Mouse (Mus musculus): ENCODE measurements around the gene Kifap3. TPM values are rescaled to one million over a fixed set of nuclear protein-coding genes. Genes with fewer than 3 reads are reported as not detected.

The Kifap3 gene
- total RNA-seq, 2 experiments from 2014 or later: 261 to 274 TPM

DNA sequence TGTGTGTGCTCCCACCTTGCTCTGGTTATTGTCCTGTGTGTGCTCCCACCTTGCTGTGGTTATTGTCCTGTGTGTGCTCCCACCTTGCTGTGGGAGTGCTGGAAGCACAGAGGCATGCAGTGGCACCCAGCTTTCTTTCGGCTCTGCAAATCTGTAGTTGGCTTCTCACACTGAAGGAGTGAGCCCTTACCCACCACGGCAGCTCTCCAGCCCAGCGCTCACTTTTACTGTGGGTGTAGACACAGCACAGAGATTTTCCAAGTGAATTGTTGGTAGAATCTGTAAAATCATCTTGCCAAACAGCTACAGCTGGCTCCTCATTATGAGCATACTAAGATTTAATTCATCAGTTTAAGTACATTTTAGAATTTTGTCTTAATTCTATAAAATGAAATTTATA lies 93.8 kb downstream of the Kifap3 start:
- intact Hi-C loops (cut with DNase I): no loop called here

DNA sequence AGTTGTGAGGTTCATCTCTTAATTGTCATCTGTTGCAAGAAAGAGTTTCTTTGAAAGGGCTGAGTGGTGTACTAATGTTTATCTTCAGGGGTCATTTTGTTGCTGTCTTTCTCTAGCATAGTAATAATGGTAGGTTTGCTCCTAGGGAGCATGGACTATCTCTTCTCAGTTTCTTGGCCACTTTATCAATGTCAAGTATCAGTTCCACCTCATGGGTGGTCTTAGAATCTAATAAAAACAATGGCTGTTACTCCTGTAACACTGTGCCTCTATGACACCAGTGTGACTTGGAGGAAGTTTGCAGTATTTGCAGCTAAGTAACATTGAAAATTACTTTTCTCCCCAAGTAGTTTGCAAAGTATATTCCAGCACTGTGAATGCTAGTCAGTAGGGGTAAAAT lies 110.2 kb downstream of the Kifap3 start:
- intact Hi-C loops (cut with DNase I): no loop called here
- no peak for DNase-seq (ENCODE audit: extremely low spot score in 1 of 2, low spot score in 2 of 2)

More for the DNA sequence above, 93.8 kb downstream of the Kifap3 start:
- no peak for DNase-seq (ENCODE audit: extremely low spot score in 1 of 2, low spot score in 2 of 2)

DNA sequence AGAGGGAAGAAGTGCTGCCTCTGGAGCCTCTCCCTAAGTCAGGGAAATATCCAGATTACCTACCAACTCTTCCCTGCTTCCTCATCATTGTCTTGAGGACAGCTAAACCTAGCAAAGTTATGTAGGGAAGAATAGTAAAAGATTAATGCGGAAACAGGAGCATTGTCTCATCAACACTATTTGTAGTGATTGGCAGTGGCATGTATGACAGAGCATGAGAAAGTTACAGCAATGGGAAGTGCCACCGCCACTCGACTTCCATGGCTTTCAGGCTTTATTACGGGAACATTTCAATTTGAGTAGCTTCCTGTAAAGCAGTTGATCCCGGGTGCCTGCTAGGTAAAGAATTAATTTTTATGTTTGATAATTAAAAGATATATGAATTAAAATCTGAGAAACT lies 113.9 kb downstream of the Kifap3 start:
- intact Hi-C loops (cut with DNase I): no loop called here

DNA sequence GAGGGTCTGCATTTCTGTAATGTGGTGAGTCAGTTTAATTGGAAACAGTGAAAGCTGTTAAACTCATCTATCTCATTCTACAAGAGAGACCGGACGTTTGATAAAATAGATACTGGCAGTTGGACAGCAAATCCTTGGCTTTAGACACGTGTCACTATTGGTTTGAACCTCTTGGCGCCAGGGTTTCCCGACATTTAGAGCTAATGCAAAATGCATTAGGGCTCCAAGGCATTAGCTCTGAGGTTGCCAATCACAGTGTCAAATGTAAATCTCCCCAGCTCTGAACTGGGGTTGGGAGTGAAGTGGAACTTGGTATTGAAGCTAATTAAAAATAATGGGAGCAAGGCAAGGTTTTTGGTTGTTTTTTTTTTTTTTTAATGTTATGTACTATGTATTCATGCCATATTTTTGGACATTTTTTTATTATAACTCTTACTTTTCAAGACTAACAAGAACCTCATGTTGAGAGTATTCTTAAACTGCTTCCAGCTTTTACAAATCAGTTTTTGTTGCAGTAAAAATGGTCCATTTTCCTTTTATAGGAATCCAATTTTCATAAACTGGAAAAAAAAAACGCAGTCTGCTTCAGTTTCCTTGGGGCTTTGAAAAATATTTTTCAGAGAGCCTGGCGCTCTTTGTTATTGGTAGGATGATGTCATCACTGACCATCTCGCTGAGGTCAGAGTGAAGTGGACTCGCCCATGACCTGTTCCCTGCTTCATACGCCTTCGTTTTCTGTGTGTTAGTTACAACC lies 114.6 kb downstream of the Kifap3 start:
- DNase-seq (ENCODE audit: extremely low spot score in 1 of 2, low spot score in 2 of 2): no peak
- intact Hi-C loops (cut with DNase I): no loop called here

More for the DNA sequence above, 113.9 kb downstream of the Kifap3 start:
- DNase-seq (ENCODE audit: extremely low spot score in 1 of 2, low spot score in 2 of 2): no peak

DNA sequence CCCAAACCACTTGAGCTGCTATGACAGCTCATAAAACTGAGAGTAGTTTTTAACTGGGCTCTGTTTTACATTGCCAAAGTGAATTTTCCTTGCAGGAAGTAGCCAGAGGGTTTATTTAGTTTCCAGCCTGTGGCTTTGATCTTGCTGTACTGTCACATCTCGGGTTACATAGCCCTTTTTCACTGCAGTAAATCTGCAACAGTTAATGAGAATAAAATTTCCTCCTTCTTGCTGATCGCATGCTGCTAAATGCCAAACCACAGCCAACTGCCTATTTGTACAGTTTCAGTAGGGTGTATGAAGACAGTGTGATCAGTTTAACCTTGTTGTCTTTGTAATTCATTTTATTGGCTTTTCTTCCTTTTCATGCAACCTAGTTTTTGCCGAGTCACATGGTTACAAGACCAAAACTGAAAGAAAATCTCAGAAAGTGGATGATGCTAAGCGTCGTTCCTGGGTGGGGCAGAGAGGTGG lies 118.9 kb downstream of the Kifap3 start:
- DNase-seq (ENCODE audit: extremely low spot score in 1 of 2, low spot score in 2 of 2): no peak
- intact Hi-C loops (cut with DNase I): no loop called here

DNA sequence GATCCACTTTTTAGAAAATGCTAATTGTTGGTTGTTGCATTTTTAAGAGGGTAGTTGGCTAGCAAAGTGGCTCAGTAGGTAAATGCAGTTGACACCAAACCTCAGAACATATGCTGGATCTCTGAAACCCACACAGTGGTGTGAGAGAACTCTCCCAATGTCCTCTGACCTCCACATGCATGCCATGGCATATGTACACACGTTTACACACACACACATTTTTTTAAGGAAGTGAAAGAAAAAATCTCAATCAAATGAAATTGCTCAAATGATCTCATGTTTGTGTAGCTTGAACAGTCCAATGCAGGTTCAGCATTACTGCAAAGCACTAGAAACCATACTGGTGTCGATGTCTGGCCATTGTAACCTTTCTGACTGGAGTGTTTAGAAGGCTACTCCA lies 120.2 kb downstream of the Kifap3 start:
- DNase-seq (ENCODE audit: extremely low spot score in 1 of 2, low spot score in 2 of 2): no peak
- intact Hi-C loops (cut with DNase I): no loop called here

DNA sequence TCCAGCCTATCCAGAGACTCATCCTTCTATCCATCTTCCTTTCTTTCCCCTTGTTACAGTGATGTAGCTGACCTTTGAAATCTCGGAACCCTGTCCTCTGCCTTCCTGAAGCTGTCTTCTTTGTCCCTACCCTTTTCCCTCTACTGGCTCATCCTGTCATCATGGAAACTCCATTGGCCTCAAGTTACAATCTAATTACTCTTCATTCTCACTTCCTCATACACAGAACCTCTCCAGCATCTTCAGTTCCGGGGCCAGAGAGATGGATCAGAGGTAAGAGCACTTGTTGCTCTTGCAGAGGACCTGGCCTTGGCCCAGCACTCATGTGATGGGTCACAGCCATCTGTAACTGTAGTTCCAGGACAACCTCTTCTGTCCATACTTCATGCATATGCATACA lies 120.8 kb downstream of the Kifap3 start:
- no peak for DNase-seq (ENCODE audit: extremely low spot score in 1 of 2, low spot score in 2 of 2)
- intact Hi-C loops (cut with DNase I): no loop called here

DNA sequence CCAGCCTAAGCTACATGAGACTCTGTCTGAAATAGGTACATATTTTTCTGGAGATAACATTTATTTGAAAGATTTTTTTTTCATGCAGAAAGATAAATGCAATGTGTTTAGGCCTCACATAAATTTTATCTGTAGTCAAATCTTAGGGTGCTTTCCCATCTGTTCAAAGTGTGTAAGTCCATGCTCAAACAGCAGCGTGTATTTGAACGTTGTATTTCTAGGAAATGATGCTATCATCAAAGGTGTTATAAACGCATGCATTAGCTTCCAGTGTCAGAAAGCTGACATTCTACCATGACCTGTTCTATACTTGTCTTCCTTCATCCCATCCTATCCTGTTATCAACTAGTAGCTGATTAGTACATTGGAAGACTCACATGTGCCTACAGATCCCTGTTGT lies 124.0 kb downstream of the Kifap3 start:
- no peak for DNase-seq (ENCODE audit: extremely low spot score in 1 of 2, low spot score in 2 of 2)
- intact Hi-C loops (cut with DNase I): no loop called here

DNA sequence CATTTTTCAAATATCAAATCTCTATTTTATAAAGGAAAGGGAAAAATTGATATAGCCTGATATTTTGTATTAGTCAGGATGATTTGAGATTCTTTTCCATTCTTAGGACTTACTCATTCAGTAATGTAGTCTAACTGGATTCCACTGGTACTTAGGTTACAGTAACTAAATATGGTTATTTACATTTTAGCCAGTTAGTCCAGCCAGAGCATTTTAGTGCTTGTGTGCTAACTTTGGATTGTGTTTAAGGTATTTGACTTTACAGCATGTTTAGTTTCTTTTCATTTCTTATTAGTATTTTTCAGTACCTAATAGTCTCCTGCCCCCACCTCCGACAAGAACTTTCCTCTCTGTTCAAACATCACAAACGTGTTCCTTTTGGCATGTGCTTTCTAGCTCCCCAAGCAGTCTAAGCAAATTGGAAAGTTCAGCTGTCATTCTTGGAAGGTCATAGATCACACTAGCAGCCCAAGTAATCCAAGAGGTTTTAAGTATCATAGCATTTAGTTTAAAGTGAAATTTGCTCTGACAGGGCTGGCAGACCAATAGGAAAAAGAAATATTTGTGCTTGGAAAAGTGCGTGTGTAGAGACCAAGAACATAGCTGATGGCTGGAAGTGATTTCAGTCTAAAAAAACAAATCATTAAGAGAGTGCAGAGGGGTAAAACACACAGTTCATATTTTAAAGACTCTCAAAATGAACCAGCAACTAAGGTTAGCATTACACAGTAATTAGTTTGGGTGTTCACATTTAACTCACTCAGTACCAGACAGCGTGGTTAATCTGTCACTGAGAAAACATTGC lies 127.8 kb downstream of the Kifap3 start:
- intact Hi-C loops (cut with DNase I): no loop called here
- DNase-seq (ENCODE audit: extremely low spot score in 1 of 2, low spot score in 2 of 2): no peak

DNA sequence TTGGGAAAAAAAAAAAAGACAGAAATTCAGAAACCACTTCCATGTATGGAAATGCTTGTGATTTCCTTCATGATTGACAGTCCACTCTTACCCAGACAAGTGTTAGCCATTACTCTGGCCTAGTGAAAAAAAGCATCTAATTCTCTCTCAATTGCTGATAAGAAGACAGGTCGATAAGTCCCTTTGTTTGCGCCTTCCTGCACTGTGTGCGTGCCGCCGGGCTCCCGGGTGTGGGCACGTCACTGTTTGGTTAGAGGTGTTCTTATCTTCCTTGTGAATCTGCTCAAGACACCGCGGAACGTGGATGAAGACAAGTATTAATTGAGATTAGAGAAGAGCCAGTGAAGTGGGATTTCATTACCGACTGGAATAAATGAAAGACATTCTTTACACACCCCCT lies 129.0 kb downstream of the Kifap3 start:
- intact Hi-C loops (cut with DNase I): no loop called here
- DNase-seq (ENCODE audit: extremely low spot score in 1 of 2, low spot score in 2 of 2): no peak

DNA sequence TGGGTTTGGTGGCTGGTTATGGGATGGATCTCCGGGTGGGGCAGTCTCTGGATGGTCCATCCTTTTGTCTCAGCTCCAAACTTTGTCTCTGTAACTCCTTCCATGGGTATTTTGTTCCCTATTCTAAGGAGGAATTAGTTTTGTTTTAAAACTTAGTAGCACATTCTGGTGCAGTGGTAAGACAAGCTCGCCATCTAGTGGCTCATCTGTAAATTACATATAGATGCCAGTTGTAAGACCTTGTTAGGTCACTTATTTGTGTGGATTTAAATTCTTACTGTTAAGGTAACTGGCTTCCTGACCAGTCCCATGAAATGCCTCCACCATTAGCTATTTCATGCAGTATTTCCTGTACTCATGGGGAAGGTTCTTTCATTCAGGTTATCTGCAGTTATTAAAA lies 131.0 kb downstream of the Kifap3 start:
- intact Hi-C loops (cut with DNase I): loop anchor here (5.0 kb wide), 2 partner anchors 73 to 758 kb away; no protein-coding TSS in a partner anchor
- DNase-seq (ENCODE audit: extremely low spot score in 1 of 2, low spot score in 2 of 2): no peak

DNA sequence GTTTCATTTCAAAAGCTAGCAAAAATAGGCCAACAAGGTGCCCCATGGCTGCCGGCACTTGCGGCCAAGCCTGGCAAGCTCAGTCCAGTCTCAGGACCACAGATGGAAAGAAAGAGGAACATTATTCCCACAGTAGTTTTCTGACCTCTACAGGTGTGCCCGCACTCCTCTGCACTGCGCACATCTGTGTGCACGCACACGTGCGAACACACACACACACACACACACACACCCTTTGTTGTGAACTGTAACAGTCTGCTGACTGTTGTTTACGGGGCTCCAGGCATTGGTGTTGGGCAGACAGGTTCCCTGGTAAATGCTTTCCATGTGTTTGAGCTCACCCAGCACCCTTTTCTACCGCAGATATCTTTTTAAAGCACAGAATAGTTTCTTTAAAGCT lies 131.4 kb downstream of the Kifap3 start:
- DNase-seq (ENCODE audit: extremely low spot score in 1 of 2, low spot score in 2 of 2): no peak
- intact Hi-C loops (cut with DNase I): loop anchor here (5.0 kb wide), 2 partner anchors 73 to 758 kb away; no protein-coding TSS in a partner anchor

DNA sequence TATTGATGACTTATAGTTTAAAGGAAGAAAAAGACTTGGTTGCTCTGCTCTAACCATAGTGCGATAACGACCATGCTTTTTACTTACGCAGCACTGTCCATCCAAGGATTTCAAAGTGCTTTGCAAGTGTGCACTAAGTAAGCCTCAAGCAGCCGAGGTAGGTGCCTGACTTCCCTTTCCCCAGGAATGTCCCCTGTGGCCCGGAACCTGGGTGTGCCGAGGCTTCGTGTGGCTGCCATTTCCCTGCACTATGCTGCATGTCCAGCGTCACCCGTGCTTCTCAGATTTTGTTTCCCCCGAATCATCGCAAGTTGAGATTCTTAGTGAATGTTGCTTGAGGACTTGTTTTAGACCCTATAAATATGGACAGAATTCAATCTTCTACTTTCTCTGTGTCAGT lies 132.6 kb downstream of the Kifap3 start:
- intact Hi-C loops (cut with DNase I): loop anchor here (5.0 kb wide), 2 partner anchors 75 to 760 kb away; no protein-coding TSS in a partner anchor
- no peak for DNase-seq (ENCODE audit: extremely low spot score in 1 of 2, low spot score in 2 of 2)

DNA sequence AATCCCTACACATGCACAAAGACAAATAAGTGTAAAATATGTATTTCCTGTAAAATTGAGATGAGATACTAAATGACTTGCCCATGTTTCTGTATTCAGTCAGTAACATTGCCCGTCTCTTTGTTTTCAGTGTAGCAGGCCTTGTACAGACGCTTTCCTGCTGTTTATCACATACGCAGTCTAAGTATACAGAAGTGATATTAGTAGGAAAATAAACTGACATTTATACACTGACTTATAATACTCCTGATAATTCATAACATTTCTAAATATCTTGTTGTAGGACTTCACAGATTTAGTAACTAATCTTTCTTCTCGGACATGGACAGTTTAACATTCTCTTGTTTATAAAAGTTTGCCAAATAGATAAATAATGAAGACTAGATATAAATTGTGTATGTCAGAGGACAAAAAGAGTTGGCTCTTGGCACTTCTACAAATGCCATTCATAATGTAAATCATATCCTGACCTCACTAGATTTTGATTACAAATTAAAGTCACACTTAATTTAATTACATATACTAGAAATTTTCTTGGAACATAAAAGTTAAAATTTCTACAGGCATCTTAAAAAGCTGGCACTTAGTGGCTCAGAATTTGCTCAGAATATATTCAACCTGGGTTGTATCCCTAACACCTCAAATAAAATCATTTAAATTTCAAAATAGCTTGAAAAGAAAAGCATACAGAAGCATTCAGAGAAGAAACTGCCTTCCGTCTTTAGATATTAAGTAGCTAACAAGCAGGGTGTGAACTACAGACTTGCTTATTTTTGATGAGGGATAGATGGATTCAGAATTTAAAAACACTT lies 138.2 kb downstream of the Kifap3 start:
- intact Hi-C loops (cut with DNase I): no loop called here
- DNase-seq (ENCODE audit: extremely low spot score in 1 of 2, low spot score in 2 of 2): no peak

DNA sequence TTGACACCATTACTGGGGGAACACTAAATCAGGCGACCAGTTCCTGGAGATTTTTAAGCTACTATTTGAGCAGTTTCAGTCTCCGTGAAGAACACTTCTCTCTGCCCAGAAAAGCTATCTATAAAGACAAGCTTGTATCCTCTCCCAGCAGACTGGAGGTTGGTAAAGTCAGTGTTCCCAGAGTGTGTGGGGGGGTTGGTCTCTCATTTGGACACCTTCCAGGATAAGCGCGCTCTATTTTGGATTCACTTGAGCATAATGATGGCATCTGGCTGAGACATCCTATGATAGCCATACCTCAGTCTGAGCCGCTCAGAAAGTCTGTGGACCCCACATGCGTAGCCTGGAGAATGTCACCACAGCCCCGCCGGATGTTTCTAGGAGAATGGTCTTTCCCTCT lies 144.7 kb downstream of the Kifap3 start:
- peak in 1 of 2 experiments; percentile 26 for DNase-seq (ENCODE audit: extremely low spot score in 1 of 2, low spot score in 2 of 2)
- intact Hi-C loops (cut with DNase I): no loop called here

DNA sequence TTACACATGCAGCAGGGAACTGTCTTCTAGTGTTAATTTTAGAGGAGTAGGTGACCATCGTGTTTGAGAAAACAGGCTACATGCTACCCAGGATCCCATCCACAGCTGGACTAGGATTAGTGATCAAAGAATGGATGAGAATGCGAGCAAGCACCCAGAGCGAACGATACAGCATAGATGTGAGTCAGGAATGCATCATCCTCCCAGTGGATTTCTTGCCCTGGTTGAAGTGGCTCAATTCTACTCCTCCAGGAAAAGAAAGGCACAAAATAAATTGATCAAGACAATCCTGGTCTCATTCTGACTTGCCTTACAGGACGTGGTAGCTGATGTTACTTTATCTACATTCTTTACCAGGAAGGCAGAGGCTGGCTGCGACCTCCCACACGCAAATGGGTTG lies 149.5 kb downstream of the Kifap3 start, which contains the start of gene Scyl3:
Scyl3 (plus strand) TSS at position 255 of the 400 bp plus-strand sequence.
- intact Hi-C loops (cut with DNase I): no loop called here

DNA sequence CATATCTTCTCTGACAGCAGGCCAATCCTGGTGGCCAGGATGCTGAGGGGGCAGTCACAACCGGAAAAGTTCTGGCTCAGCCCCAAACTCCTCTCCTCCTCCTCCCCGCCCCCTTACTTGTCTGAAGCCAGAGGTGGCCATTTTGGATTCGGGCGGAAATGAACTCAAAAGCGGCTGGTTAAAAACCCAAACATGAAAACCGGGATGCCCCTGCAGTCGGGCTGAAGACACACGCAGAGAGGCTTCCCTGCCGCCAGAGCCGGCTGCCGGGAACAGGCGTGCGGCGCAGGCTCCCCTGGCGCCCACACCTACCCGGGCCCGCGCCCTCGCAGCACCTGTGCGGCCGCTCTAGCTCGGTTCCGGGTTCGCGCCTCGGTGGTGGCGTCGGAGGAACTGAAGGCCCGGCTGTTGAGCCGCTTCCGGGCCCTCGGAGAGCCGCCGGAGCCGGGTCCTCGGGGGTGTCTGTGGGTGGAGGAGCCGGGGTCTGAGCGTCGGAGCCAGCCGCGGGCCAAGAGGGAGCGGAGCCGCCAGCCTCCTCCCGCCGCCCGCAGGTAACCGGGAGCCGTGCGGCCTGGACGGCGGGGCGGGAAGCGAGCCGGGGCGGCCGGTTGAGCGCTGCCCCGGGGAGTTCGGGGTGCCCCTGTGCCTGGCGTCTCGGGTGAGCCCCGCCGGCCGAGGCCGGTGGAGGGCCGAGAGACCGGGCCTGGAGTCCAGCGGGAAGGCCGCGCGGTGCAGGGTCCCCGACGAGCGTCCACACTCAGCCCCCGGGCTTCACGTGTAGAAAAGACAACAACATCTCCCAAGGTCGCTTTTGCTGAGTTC lies 150.5 kb downstream of the Kifap3 start:
- intact Hi-C loops (cut with DNase I): loop anchor here (10.0 kb wide), 1 partner anchor 1215 kb away; no protein-coding TSS in a partner anchor
- peak; percentile 90 to 94 for DNase-seq (ENCODE audit: extremely low spot score in 1 of 2, low spot score in 2 of 2)

More for the DNA sequence above, 149.5 kb downstream of the Kifap3 start, which contains the start of gene Scyl3:
- no peak for DNase-seq (ENCODE audit: extremely low spot score in 1 of 2, low spot score in 2 of 2)

DNA sequence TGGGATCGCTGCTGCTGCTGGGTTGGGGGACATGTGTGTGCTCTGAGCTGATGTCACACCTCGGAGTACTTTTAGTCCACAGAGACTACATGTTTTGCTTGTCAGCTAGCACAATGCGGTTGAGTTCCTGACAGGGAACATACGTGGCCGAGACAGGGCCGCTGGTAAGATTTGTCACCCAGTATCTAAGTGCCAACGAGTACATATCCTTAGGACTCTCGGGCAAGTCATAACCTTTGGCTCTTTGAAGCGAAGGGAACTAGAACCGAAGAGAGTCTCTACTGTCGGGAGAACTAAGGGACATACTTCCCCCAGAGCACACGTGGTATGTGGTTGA lies 151.0 kb downstream of the Kifap3 start:
- intact Hi-C loops (cut with DNase I): loop anchor here (10.0 kb wide), 1 partner anchor 1216 kb away; no protein-coding TSS in a partner anchor
- no peak for DNase-seq (ENCODE audit: extremely low spot score in 1 of 2, low spot score in 2 of 2)
